Mouse (Mus musculus) lung, embryonic 15.5 days (tissue): ENCODE results near the gene Cspg5. TPM values are rescaled to one million over a fixed set of nuclear protein-coding genes. Genes with fewer than 3 reads are reported as not detected.

Experiments
- ATAC-seq: fragments of 200-750 bp; cut with Nextera tagmentation; 2 replicates; pipeline ENCODE4 v1.8.0; 2017; ENCODE audit warnings: moderate number of reproducible peaks, borderline replicate concordance; ENCODE audit not compliant: low FRiP score, low TSS enrichment; ENCODE audit errors: extremely low read depth
- H3K27ac ChIP-seq: fragments of 300-500 bp; sonication (generic); 2 replicates; pipeline ENCODE4 v1.5.1; 2015; ENCODE audit warnings: moderate library complexity, mild to moderate bottlenecking, inconsistent platforms
- H3K27me3 ChIP-seq: fragments of 300-500 bp; sonication (generic); 2 replicates; pipeline ENCODE4 v1.6.1; 2015; ENCODE audit warnings: inconsistent platforms
- H3K36me3 ChIP-seq: fragments of 300-500 bp; sonication (generic); 2 replicates; pipeline ENCODE4 v1.6.1; 2015; ENCODE audit warnings: inconsistent platforms
- H3K4me1 ChIP-seq: fragments of 300-500 bp; sonication (generic); 2 replicates; pipeline ENCODE4 v1.6.1; 2015; ENCODE audit warnings: inconsistent platforms
- H3K4me2 ChIP-seq: fragments of 300-500 bp; sonication (generic); 2 replicates; pipeline ENCODE4 v1.6.1; 2015; ENCODE audit warnings: inconsistent platforms, mild to moderate bottlenecking, moderate library complexity
- H3K4me3 ChIP-seq: fragments of 300-500 bp; sonication (generic); 2 replicates; pipeline ENCODE4 v1.5.1; 2015; ENCODE audit warnings: mild to moderate bottlenecking, inconsistent platforms
- H3K9ac ChIP-seq: fragments of 300-500 bp; sonication (generic); 2 replicates; pipeline ENCODE4 v1.6.1; 2015; ENCODE audit warnings: inconsistent platforms
- H3K9me3 ChIP-seq: fragments of 300-500 bp; sonication (generic); 2 replicates; pipeline ENCODE4 v1.6.1; 2016; ENCODE audit warnings: inconsistent platforms
- WGBS: fragments of 180-500 bp; shearing (Covaris S2); methylation state at CpG from one replicate; pipeline ENCODE4 v1.1.7; 2015; 5-methylcytosine and 5-hydroxymethylcytosine counted together
- polyA plus RNA-seq: library from polyadenylated mRNA; unstranded; fragments of >200 nt; fragmentation: Nextera tagmentation; extraction: Ambion mirVana; gene quantifications from 2 replicates; pipeline ENCODE4 v1.2.1, GENCODE M21; 2015

Cspg5 gene
- polyA plus RNA-seq, 1 experiment from 2014 or later, result 2.8 TPM

DNA sequence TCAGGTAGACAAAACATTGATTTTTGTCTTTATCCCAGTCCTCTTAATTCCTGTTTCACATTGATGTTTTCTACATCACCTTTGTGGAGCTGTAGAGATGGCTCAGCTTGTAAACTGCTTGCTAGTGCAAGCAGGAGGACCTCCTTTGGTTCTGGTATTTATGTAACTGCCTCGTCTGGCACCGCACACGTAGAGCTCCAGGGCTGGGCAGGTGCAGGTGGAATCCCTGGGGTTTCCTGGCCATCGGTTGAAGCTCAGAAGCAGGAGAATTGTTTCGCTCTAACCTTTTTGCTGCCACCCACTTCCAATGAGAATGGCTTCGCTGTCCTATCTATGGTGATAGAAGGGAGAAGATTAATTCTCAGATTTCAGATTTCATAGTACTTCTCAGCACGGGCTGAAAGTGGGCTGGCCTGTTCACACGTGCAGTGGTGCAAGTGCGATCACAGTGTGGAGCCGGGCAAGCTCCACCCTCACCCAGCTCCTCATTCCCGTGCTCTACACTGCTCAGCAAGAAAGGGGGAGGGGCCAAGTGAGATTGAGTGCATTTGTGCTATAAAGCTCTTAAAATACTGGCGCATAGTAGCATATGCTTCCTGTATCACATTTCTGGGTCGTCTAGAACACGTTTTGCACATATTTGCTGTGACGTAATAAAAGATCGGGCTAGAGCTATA lies 13.1 kb upstream of the Cspg5 start:
- no peak overlapping the region for H3K27ac ChIP-seq
- no peak overlapping the region for H3K4me3 ChIP-seq
- WGBS, result 82% methylated on average over 16 of the region's 16 CpGs
- H3K4me2 ChIP-seq, result no peak overlapping the region
- no peaks in the 10 kb centered on the region for H3K27me3 ChIP-seq
- peaks cover 79% of the 10 kb centered on the region for H3K36me3 ChIP-seq
- no peak for ATAC-seq
- H3K4me1 ChIP-seq, result no peaks in the 10 kb centered on the region
- H3K9me3 ChIP-seq, result no peaks in the 10 kb centered on the region
- no peak overlapping the region for H3K9ac ChIP-seq

DNA sequence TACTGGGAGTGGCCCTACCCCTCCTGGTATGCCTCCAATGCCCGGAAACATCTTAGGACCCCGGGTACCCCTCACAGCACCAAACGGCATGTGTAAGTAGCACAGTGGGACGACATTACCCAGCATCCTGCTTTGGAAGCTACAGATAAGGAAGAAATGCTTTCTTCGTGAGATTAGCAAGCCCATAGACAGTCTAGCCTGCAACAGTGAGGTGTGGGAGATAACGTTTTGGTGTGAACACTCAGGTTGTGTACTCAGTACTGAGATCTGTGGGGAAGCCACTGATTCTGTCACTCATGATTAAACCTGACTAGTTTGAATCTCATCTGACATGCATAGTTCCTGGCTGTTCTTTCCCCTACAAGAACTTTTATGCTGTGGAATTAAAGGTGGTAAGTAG lies 8.6 kb upstream of the Cspg5 start:
- Histone ChIP-seq H3K4me1 (no peaks in the 10 kb centered on the region), H3K4me2 (no peak overlapping the region), H3K27me3 (no peaks in the 10 kb centered on the region), H3K9ac (no peak overlapping the region), H3K27ac (no peak overlapping the region), H3K4me3 (no peak overlapping the region), H3K36me3 (peaks cover 83% of the 10 kb centered on the region), H3K9me3 (no peaks in the 10 kb centered on the region)
- 94% methylated on average over 6 of the region's 6 CpGs for WGBS
- no peak for ATAC-seq

DNA sequence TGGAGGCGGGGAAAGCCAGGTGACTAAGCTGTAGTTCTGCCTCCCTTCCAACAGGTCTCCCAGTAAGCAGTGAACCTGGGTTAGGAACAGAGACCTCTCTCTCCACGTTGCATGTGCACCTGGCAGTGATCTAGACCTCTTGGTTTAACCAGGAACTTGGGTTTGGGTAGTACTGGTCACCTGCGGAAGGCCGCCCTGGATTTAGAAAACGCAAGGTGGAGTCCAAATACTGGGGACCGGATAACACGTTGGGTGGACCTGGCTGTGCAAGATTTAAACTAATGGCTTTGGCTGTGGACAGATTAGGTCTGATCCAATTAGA lies 945 bp downstream of the Cspg5 start:
- peak overlapping the region; percentile 65 for H3K4me3 ChIP-seq
- peaks cover 19% of the 10 kb centered on the region for H3K27me3 ChIP-seq
- no peak overlapping the region for H3K27ac ChIP-seq
- H3K9ac ChIP-seq, result no peak overlapping the region
- H3K4me1 ChIP-seq, result peaks cover 20% of the 10 kb centered on the region
- WGBS, result 21% methylated on average over 7 of the region's 7 CpGs
- H3K9me3 ChIP-seq, result no peaks in the 10 kb centered on the region
- peak overlapping the region; percentile 100 for H3K4me2 ChIP-seq
- ATAC-seq, result no peak
- peaks cover 2% of the 10 kb centered on the region; the same call in 1 of the 2 replicates for H3K36me3 ChIP-seq

DNA sequence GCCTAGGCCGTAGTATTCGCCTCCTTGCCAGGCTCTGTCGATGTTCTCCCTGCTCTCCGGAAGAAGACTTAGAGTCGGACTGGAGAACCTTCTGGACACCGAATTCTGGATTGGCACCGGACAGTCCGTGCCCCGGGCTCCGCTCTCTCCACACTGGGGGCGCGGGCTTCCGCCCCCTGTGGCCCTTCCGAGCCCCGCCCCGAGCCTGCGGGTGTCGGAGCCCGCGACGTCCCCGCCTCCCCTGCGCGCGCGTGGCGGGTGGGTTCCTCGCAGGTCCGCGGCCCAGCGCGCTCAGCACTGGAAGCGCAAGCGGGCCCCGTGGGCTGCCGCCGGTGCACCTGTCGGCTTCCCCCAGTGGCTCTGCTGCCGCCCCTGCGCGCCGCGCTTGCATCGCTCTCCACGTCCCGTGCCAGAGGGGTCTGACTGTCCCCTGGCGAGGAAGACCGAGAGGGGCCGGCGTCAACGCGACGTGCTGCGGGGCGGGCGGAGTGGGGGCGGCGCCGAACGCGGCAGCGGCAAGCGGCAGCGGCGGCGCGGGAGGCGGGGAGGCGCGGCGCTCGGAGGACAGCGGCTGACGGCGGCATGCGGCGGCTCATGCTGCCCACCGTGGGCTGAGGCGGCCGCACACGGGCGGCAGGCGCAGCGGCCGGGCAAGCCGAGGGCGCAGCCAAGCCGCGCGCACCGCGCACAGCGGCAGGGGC lies 1.5 kb downstream of the Cspg5 start:
- no peak overlapping the region for H3K27ac ChIP-seq
- H3K27me3 ChIP-seq, result peaks cover 19% of the 10 kb centered on the region
- peaks cover 25% of the 10 kb centered on the region for H3K4me1 ChIP-seq
- no peaks in the 10 kb centered on the region for H3K9me3 ChIP-seq
- H3K4me2 ChIP-seq, result peak overlapping the region; percentile 100
- no peaks in the 10 kb centered on the region for H3K36me3 ChIP-seq
- under 1% methylated on average over 91 of the region's 93 CpGs for WGBS
- peak overlapping the region; percentile 65 for H3K4me3 ChIP-seq
- peak; percentile 25 for ATAC-seq
- peak overlapping the region; percentile 27 for H3K9ac ChIP-seq

DNA sequence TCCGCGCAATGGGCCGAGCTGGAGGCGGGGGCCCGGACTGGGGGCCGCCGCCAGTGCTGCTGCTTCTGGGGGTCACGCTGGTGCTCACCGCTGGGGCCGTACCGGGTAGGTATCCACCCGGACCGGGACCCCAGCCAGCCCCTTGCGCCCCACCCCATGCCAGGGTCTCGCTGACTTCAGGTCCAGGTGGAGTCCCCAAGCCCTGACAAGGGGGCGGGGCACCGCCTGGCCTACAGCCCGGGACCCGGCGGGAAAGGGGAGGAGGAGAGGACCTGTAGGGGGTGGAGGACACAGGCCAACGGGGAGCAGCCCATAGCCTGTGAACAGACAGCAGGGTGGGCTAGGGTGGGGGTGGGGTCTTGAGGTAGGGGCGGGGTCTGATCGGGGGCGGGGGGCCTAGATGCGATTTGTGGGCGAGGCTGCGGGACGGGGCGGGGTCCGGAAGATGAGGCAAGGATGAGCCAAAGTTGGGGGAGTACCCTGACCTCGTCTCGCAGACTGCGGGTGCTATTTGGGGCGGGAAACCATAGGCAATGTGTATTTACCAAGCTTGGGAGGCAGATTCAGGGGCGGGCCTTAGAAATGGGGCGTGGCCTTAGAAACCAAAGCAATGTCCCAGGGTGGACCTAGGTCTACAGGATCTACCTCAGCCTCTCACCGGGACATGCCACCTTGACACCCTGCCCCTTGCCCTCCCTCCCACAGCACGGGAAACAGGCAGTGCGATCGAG lies 2.2 kb downstream of the Cspg5 start:
- under 1% methylated on average over 30 of the region's 40 CpGs for WGBS
- no peaks in the 10 kb centered on the region for H3K36me3 ChIP-seq
- peak overlapping the region; percentile 100 for H3K4me2 ChIP-seq
- H3K27me3 ChIP-seq, result peaks cover 19% of the 10 kb centered on the region
- peak overlapping the region; percentile 27; the same call in 1 of the 2 replicates for H3K9ac ChIP-seq
- peak; percentile 58 for ATAC-seq
- peaks cover 31% of the 10 kb centered on the region for H3K4me1 ChIP-seq
- peak overlapping the region; percentile 65 for H3K4me3 ChIP-seq
- H3K27ac ChIP-seq, result no peak overlapping the region
- H3K9me3 ChIP-seq, result no peaks in the 10 kb centered on the region

DNA sequence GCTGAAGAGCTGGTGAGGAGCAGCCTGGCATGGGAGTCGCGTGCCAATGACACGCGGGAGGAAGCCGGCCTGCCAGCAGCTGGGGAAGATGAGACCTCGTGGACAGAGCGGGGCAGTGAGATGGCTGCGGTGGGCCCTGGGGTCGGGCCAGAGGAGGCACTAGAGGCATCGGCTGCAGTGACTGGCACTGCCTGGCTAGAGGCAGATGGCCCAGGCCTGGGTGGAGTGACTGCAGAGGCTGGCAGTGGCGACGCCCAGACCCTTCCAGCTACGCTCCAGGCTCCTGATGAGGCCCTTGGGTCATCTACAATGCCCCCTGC lies 2.7 kb downstream of the Cspg5 start:
- Histone ChIP-seq H3K36me3 (no peaks in the 10 kb centered on the region), H3K27ac (no peak overlapping the region), H3K4me2 (peak overlapping the region; percentile 100), H3K4me3 (peak overlapping the region; percentile 65), H3K9ac (no peak overlapping the region), H3K27me3 (peaks cover 19% of the 10 kb centered on the region), H3K4me1 (peaks cover 31% of the 10 kb centered on the region), H3K9me3 (no peaks in the 10 kb centered on the region)
- 40% methylated on average over 11 of the region's 13 CpGs for whole genome bisulfite sequencing
- 0 out of 2 replicates have a peak, but pooled peaks have one; percentile 1 for ATAC-seq

DNA sequence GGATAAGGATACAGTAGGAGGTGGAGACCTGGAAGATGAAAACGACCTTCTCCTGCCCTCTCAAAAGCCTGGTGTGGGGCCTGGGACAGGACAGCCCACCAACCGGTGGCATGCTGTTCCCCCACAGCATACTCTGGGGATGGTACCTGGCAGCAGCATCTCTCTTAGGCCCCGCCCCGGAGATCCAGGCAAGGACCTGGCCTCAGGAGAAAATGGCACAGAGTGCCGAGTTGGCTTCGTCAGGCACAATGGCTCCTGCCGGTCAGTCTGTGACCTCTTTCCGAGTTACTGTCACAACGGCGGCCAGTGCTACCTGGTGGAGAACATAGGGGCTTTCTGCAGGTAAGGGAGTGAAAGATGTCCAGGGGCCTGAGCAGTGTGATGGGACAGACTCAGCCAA lies 3.5 kb downstream of the Cspg5 start:
- Histone ChIP-seq H3K27ac (no peak overlapping the region), H3K4me3 (no peak overlapping the region), H3K4me1 (peaks cover 31% of the 10 kb centered on the region), H3K4me2 (no peak overlapping the region), H3K27me3 (peaks cover 19% of the 10 kb centered on the region), H3K9me3 (no peaks in the 10 kb centered on the region), H3K9ac (no peak overlapping the region), H3K36me3 (no peaks in the 10 kb centered on the region)
- 85% methylated on average over 10 of the region's 10 CpGs for WGBS
- no peak for ATAC-seq

DNA sequence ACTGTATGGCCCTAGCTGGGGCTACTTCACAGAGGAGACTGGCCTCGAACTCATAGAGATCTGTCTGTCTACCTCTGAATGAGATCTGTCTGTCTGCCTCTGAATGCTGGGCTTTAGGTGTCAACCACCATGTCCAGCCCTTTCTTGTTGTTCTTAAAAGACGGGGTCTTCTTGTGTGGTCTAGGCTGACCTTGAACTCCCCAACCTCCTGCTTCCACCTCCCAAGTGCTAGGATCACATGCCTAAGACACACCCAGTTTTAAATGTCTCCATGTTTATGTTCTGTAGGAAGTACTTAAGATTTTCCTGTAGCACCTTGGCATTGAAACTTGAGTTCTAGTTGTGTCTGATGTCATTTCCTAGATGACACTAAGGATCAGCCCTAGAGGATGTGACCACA lies 5.3 kb downstream of the Cspg5 start:
- ATAC-seq, result no peak
- no peak overlapping the region for H3K9ac ChIP-seq
- peaks cover 19% of the 10 kb centered on the region for H3K27me3 ChIP-seq
- WGBS, result 65% methylated on average over 2 of the region's 2 CpGs
- H3K9me3 ChIP-seq, result no peaks in the 10 kb centered on the region
- H3K4me2 ChIP-seq, result no peak overlapping the region
- H3K27ac ChIP-seq, result no peak overlapping the region
- H3K4me1 ChIP-seq, result peaks cover 31% of the 10 kb centered on the region
- no peaks in the 10 kb centered on the region for H3K36me3 ChIP-seq
- H3K4me3 ChIP-seq, result no peak overlapping the region

DNA sequence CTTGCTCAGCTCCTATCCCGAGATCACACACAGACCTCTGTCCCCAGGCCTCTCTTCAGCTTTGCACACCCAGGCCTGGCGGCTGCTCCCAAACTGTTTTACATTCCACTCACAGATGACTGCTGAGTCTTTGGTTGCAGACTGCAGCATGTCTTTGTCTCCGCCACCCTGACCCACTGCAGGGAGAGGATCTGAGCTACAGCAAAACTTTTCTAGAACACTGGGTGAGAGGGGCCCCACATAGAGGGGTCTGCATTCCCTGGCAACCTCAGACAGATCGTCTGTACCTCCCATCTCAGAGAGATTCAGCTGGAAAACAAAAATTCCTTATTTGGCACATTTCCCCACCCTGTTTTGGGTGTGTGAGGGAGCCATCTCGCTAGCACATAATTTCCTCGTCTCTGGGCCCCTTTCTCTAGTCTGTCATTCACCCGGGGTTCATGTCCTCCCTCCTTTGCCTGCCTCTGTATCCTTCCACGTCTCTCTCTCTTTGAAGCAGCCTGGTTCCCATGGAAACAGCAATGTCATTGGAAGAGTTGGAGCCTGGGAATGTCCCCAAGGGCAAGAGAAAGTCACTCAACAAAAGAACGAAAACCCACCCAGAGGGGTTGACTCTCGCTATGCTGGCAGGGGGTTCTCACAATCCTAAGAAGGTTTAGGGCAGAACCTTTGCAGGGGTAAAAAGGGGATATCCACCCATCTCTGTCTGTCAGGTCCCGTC lies 6.4 kb downstream of the Cspg5 start:
- H3K27ac ChIP-seq, result peak overlapping the region; percentile 85
- H3K27me3 ChIP-seq, result peaks cover 10% of the 10 kb centered on the region
- no peaks in the 10 kb centered on the region for H3K9me3 ChIP-seq
- no peak overlapping the region for H3K4me3 ChIP-seq
- H3K4me1 ChIP-seq, result peaks cover 26% of the 10 kb centered on the region
- H3K4me2 ChIP-seq, result peak overlapping the region; percentile 29; the same call in 1 of the 2 replicates
- H3K36me3 ChIP-seq, result no peaks in the 10 kb centered on the region
- 17% methylated on average over 11 of the region's 11 CpGs for WGBS
- ATAC-seq, result peak; percentile 65; the same call in 1 of the 2 replicates
- H3K9ac ChIP-seq, result 0 out of 2 replicates have a peak overlapping the region, but pooled peaks have one; percentile 22

DNA sequence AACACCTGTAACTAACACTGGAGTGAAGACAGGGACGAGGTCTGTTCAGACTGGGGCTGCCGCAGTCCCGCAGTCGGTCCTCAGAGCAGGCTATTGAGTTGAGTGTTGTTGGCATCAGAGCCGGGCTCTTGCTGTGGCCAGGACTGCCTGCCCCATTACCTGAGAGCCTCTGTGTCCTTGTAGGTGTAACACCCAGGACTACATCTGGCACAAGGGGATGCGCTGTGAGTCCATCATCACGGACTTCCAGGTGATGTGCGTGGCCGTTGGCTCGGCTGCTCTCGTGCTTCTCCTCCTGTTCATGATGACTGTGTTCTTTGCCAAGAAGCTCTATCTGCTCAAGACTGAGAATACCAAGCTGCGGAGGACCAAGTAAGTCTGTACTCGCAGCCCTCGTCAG lies 7.2 kb downstream of the Cspg5 start:
- no peaks in the 10 kb centered on the region for H3K9me3 ChIP-seq
- 0 out of 2 replicates have a peak, but pooled peaks cover 5% of the 10 kb centered on the region for H3K27me3 ChIP-seq
- peaks cover 23% of the 10 kb centered on the region for H3K4me1 ChIP-seq
- no peak overlapping the region for H3K27ac ChIP-seq
- H3K9ac ChIP-seq, result no peak overlapping the region
- H3K4me3 ChIP-seq, result no peak overlapping the region
- H3K36me3 ChIP-seq, result no peaks in the 10 kb centered on the region
- no peak for ATAC-seq
- WGBS, result 82% methylated on average over 14 of the region's 14 CpGs
- H3K4me2 ChIP-seq, result no peak overlapping the region

DNA sequence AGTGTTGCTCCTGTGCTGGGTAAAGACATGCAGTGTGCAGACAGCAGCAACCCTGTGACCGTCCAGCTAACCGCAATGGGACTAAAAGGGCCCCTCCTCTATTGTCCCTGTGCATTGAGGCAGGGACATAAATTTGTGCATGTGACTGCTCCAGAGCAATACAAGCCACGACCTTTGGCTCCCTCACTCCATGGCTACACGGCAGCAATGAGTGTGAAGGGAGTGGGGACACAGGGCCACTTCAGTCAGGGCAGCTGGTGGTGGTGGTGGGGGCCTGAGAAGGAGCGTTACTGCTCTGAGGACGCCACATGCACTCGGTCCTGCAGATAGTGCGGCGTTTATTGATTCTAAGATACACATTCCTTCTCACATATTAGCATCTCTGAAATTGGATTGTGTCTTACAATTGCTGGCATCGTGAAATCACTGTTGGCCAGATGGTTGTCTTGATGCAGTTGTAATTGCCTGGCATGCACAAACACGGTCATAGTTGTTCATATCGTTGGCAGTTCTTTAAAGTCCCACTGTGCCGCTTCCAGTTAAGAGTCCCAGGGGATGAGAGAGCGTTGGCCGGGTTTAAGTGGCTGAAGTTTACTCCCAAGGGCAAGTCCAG lies 11.9 kb downstream of the Cspg5 start:
- Histone ChIP-seq H3K27me3 (no peaks in the 10 kb centered on the region), H3K4me2 (no peak overlapping the region), H3K9me3 (no peaks in the 10 kb centered on the region), H3K4me3 (no peak overlapping the region), H3K9ac (no peak overlapping the region), H3K27ac (no peak overlapping the region), H3K4me1 (peaks cover 1% of the 10 kb centered on the region), H3K36me3 (no peaks in the 10 kb centered on the region)
- ATAC-seq, result no peak
- 56% methylated on average over 15 of the region's 15 CpGs for WGBS
